Mouse (Mus musculus) liver, postnatal 0 days (tissue): ENCODE data around the gene 4931422A03Rik.

Experiments
- CTCF ChIP-seq: sonication (generic); IDR thresholded peaks from 2 replicates; pipeline ENCODE4 v1.5.1; 2016; ENCODE audit warnings: antibody characterized with exemption, low read depth
- EP300 ChIP-seq: IDR thresholded peaks from 2 replicates; pipeline ENCODE4 v1.6.1; 2016; ENCODE audit warnings: antibody characterized with exemption, low read depth, mild to moderate bottlenecking

DNA sequence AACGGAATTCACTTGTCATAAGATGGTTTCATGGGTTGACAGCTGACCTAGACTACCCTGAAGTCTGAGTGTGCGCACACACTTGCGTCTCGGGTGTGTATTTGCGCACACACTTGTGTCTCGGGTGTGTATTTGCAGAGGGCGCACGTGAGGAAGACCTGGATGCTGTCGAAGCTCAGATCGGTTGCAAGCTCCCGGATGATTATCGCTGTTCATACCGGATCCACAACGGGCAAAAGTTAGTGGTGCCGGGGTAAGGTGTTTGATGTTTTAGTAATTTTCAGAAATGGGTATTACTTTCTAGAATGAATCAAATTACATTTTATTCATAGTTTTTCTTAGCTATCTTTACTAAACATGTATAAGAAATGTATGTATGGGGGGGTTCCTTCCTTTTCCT lies 14.6 kb upstream of the 4931422A03Rik start:
- no peak for TF ChIP-seq CTCF
- TF ChIP-seq EP300: no peak
